Mouse (Mus musculus): ENCODE data around the gene Fnip2. TPM values are rescaled to one million over a fixed set of nuclear protein-coding genes. Genes with fewer than 3 reads are reported as not detected.

The Fnip2 gene
- polyA plus RNA-seq, 1 experiment from 2014 or later: 7.4 TPM

GRCm38 (mm10) chr3:79418921-79419320 is 148.7 kb downstream of the Fnip2 start:
- WGBS: 90% methylated on average over 14 of the region's 14 CpGs
- H3K36me3 ChIP-seq (ENCODE audit: control insufficient read depth, insufficient read depth, low read length): no peaks in the 10 kb centered on the region

GRCm38 (mm10) chr3:79416944-79417680 is 150.5 kb downstream of the Fnip2 start:
- Histone ChIP-seq H3K4me2 (replicated peaks; ENCODE audit: low read depth, low read length) (no peak overlapping the region), H3K9ac (replicated peaks; ENCODE audit: low read depth, low read length) (no peak overlapping the region), H3K9me3 (ENCODE audit: control insufficient read depth, low read depth, low read length) (no peaks in the 10 kb centered on the region), H3K4me3 (ENCODE audit: low read depth, low read length) (no peak overlapping the region), H3K4me1 (ENCODE audit: control insufficient read depth, insufficient read depth, low read length) (no peaks in the 10 kb centered on the region), H3K27ac (ENCODE audit: low read length) (no peak overlapping the region), H3K27me3 (ENCODE audit: control insufficient read depth, insufficient read depth, low read length) (no peaks in the 10 kb centered on the region), H3K36me3 (ENCODE audit: control insufficient read depth, insufficient read depth, low read length) (no peaks in the 10 kb centered on the region)
- no peak for ATAC-seq (ENCODE audit: insufficient number of reproducible peaks, insufficient read depth, low FRiP score, low read depth)
- WGBS: 65% methylated on average over 4 of the region's 4 CpGs

More at GRCm38 (mm10) chr3:79418921-79419320, 148.7 kb downstream of the Fnip2 start:
- ATAC-seq (ENCODE audit: insufficient number of reproducible peaks, insufficient read depth, low FRiP score, low read depth): no peak
- no peak overlapping the region for H3K9ac ChIP-seq (replicated peaks; ENCODE audit: low read depth, low read length)
- no peak overlapping the region for H3K4me3 ChIP-seq (ENCODE audit: low read depth, low read length)
- no peaks in the 10 kb centered on the region for H3K4me1 ChIP-seq (ENCODE audit: control insufficient read depth, insufficient read depth, low read length)
- no peak overlapping the region for H3K4me2 ChIP-seq (replicated peaks; ENCODE audit: low read depth, low read length)
- no peaks in the 10 kb centered on the region for H3K9me3 ChIP-seq (ENCODE audit: control insufficient read depth, low read depth, low read length)
- no peaks in the 10 kb centered on the region for H3K27me3 ChIP-seq (ENCODE audit: control insufficient read depth, insufficient read depth, low read length)
- no peak overlapping the region for H3K27ac ChIP-seq (ENCODE audit: low read length)

GRCm38 (mm10) chr3:79415929-79416328 is 151.7 kb downstream of the Fnip2 start:
- ATAC-seq (ENCODE audit: insufficient number of reproducible peaks, insufficient read depth, low FRiP score, low read depth): no peak
- Histone ChIP-seq H3K27me3 (ENCODE audit: control insufficient read depth, insufficient read depth, low read length) (no peaks in the 10 kb centered on the region), H3K36me3 (ENCODE audit: control insufficient read depth, insufficient read depth, low read length) (no peaks in the 10 kb centered on the region), H3K4me1 (ENCODE audit: control insufficient read depth, insufficient read depth, low read length) (no peaks in the 10 kb centered on the region), H3K27ac (ENCODE audit: low read length) (no peak overlapping the region), H3K4me3 (ENCODE audit: low read depth, low read length) (no peak overlapping the region), H3K9ac (replicated peaks; ENCODE audit: low read depth, low read length) (no peak overlapping the region), H3K9me3 (ENCODE audit: control insufficient read depth, low read depth, low read length) (no peaks in the 10 kb centered on the region), H3K4me2 (replicated peaks; ENCODE audit: low read depth, low read length) (no peak overlapping the region)

GRCm38 (mm10) chr3:79415081-79415480 is 152.5 kb downstream of the Fnip2 start:
- no peaks in the 10 kb centered on the region for H3K4me1 ChIP-seq (ENCODE audit: control insufficient read depth, insufficient read depth, low read length)
- 70% methylated on average over 5 of the region's 5 CpGs for WGBS
- H3K9me3 ChIP-seq (ENCODE audit: control insufficient read depth, low read depth, low read length): no peaks in the 10 kb centered on the region
- no peak for ATAC-seq (ENCODE audit: insufficient number of reproducible peaks, insufficient read depth, low FRiP score, low read depth)
- no peaks in the 10 kb centered on the region for H3K36me3 ChIP-seq (ENCODE audit: control insufficient read depth, insufficient read depth, low read length)
- H3K27me3 ChIP-seq (ENCODE audit: control insufficient read depth, insufficient read depth, low read length): no peaks in the 10 kb centered on the region
- no peak overlapping the region for H3K9ac ChIP-seq (replicated peaks; ENCODE audit: low read depth, low read length)
- H3K4me3 ChIP-seq (ENCODE audit: low read depth, low read length): no peak overlapping the region
- H3K27ac ChIP-seq (ENCODE audit: low read length): no peak overlapping the region
- H3K4me2 ChIP-seq (replicated peaks; ENCODE audit: low read depth, low read length): no peak overlapping the region

GRCm38 (mm10) chr3:79413492-79413891 is 154.1 kb downstream of the Fnip2 start:
- Histone ChIP-seq H3K9me3 (ENCODE audit: control insufficient read depth, low read depth, low read length) (no peaks in the 10 kb centered on the region), H3K4me3 (ENCODE audit: low read depth, low read length) (no peak overlapping the region), H3K36me3 (ENCODE audit: control insufficient read depth, insufficient read depth, low read length) (no peaks in the 10 kb centered on the region), H3K9ac (replicated peaks; ENCODE audit: low read depth, low read length) (no peak overlapping the region), H3K27me3 (ENCODE audit: control insufficient read depth, insufficient read depth, low read length) (no peaks in the 10 kb centered on the region), H3K27ac (ENCODE audit: low read length) (no peak overlapping the region), H3K4me2 (replicated peaks; ENCODE audit: low read depth, low read length) (no peak overlapping the region), H3K4me1 (ENCODE audit: control insufficient read depth, insufficient read depth, low read length) (no peaks in the 10 kb centered on the region)
- ATAC-seq (ENCODE audit: insufficient number of reproducible peaks, insufficient read depth, low FRiP score, low read depth): no peak
- 65% methylated on average over 1 of the region's 1 CpGs for WGBS

- H3K27ac ChIP-seq (ENCODE audit: low read length): no peak overlapping the region
- no peak for ATAC-seq (ENCODE audit: insufficient number of reproducible peaks, insufficient read depth, low FRiP score, low read depth)
- H3K9ac ChIP-seq (replicated peaks; ENCODE audit: low read depth, low read length): no peak overlapping the region
- WGBS: 20% methylated on average over 2 of the region's 2 CpGs
- no peaks in the 10 kb centered on the region for H3K27me3 ChIP-seq (ENCODE audit: control insufficient read depth, insufficient read depth, low read length)
- H3K36me3 ChIP-seq (ENCODE audit: control insufficient read depth, insufficient read depth, low read length): no peaks in the 10 kb centered on the region
- no peak overlapping the region for H3K4me3 ChIP-seq (ENCODE audit: low read depth, low read length)
- no peaks in the 10 kb centered on the region for H3K4me1 ChIP-seq (ENCODE audit: control insufficient read depth, insufficient read depth, low read length)
- no peak overlapping the region for H3K4me2 ChIP-seq (replicated peaks; ENCODE audit: low read depth, low read length)
- no peaks in the 10 kb centered on the region for H3K9me3 ChIP-seq (ENCODE audit: control insufficient read depth, low read depth, low read length)
Measured at GRCm38 (mm10) chr3:79411666-79412065, 155.9 kb downstream of the Fnip2 start.

GRCm38 (mm10) chr3:79410629-79410995 is 157.0 kb downstream of the Fnip2 start:
- ATAC-seq (ENCODE audit: insufficient number of reproducible peaks, insufficient read depth, low FRiP score, low read depth): no peak
- Histone ChIP-seq H3K36me3 (ENCODE audit: control insufficient read depth, insufficient read depth, low read length) (no peaks in the 10 kb centered on the region), H3K4me2 (replicated peaks; ENCODE audit: low read depth, low read length) (no peak overlapping the region), H3K27me3 (ENCODE audit: control insufficient read depth, insufficient read depth, low read length) (no peaks in the 10 kb centered on the region), H3K9me3 (ENCODE audit: control insufficient read depth, low read depth, low read length) (no peaks in the 10 kb centered on the region), H3K27ac (ENCODE audit: low read length) (no peak overlapping the region), H3K4me3 (ENCODE audit: low read depth, low read length) (no peak overlapping the region), H3K9ac (replicated peaks; ENCODE audit: low read depth, low read length) (no peak overlapping the region), H3K4me1 (ENCODE audit: control insufficient read depth, insufficient read depth, low read length) (no peaks in the 10 kb centered on the region)
- WGBS: 34% methylated on average over 5 of the region's 5 CpGs

- Histone ChIP-seq H3K36me3 (ENCODE audit: control insufficient read depth, insufficient read depth, low read length) (no peaks in the 10 kb centered on the region), H3K4me1 (ENCODE audit: control insufficient read depth, insufficient read depth, low read length) (no peaks in the 10 kb centered on the region), H3K4me3 (ENCODE audit: low read depth, low read length) (no peak overlapping the region), H3K27ac (ENCODE audit: low read length) (no peak overlapping the region), H3K9me3 (ENCODE audit: control insufficient read depth, low read depth, low read length) (no peaks in the 10 kb centered on the region), H3K4me2 (replicated peaks; ENCODE audit: low read depth, low read length) (no peak overlapping the region), H3K27me3 (ENCODE audit: control insufficient read depth, insufficient read depth, low read length) (no peaks in the 10 kb centered on the region), H3K9ac (replicated peaks; ENCODE audit: low read depth, low read length) (no peak overlapping the region)
- WGBS: 25% methylated on average over 10 of the region's 10 CpGs
- ATAC-seq (ENCODE audit: insufficient number of reproducible peaks, insufficient read depth, low FRiP score, low read depth): no peak
Measured at GRCm38 (mm10) chr3:79409927-79410628, 157.5 kb downstream of the Fnip2 start.

Data from stomach, embryonic 14.5 days (tissue).